Mouse (Mus musculus) lung, adult 10 weeks (tissue): ENCODE data around the gene Tor4a. TPM values are rescaled to one million over a fixed set of nuclear protein-coding genes. Genes with fewer than 3 reads are reported as not detected.

Experiments
- polyA plus RNA-seq: library from polyadenylated mRNA; stranded (reverse); fragments of 350-450 nt; fragmentation: Illumina TruSeq; extraction: RNeasy Lipid Tissue Mini Kit (QIAGEN cat#74804); gene quantifications from one replicate; pipeline ENCODE4 v1.2.3, GENCODE M21; 2014; ENCODE audit warnings: low read depth, low replicate concordance; ENCODE audit not compliant: insufficient read depth

Gene Tor4a
- polyA plus RNA-seq: 18.3 TPM

GRCm38 (mm10) chr2:25196172-25196954, at the start of gene Tor4a:
Gene Tor4a, minus strand, starts transcription at chr2:25196886.

DNA sequence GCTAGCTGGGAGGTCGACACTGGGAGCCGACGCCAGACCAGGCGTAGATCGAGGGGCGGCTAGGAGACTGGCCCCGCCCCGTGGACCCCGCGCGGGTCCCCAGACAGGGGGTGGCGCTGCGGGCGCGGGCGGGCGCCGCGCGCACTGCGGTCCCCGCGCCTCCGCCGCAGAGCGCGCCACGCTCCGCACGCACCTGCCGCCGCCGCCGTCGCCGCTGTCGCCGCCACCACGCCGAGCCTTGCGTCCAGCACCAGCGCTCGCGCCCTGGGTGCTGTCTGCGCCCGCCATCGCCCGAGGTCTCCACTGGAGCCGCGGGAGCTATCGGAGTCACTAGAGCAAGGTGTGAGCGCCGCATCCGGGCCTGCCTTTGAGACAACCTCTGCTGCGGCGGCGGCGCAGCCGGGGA, 45.4 kb upstream of the Tor4a start, which contains the start of the genes Rnf208 and Cysrt1:
Gene Rnf208, plus strand, starts transcription at position 155 of the 406 bp plus-strand sequence.
Gene Cysrt1, minus strand, starts transcription at position 352 of the 406 bp plus-strand sequence.

GRCm38 (mm10) chr2:25236614-25237013, 39.9 kb upstream of the Tor4a start, which contains the start of gene Rnf224:
Gene Rnf224, minus strand, starts transcription at chr2:25236787.

DNA sequence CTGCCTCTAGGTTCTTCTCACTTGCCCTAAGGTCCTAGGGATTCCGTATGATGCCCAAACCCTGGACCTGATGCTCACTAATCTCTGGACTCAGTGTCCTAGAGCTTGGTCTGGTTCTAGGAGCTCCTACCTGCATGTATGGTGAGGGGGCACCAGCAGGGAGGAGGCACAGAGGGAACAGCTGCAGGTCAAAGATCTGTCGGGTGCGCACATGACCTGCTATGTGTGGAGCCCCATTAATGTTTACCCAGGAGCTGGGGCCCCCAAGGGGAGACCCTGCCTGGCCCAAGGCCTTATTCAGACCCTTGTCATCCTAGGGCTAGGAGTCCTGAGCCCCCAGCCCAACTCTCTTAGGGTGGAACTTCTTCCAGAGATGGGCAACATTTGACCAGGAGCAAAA, 37.4 kb upstream of the Tor4a start, which contains the start of gene Slc34a3:
Gene Slc34a3, minus strand, starts transcription at position 315 of the 400 bp plus-strand sequence.

GRCm38 (mm10) chr2:25224492-25224765, 27.7 kb upstream of the Tor4a start, which contains the start of gene Tubb4b:
Gene Tubb4b, minus strand, starts transcription at chr2:25224702.

GRCm38 (mm10) chr2:25218445-25218844, 21.8 kb upstream of the Tor4a start, which contains the start of gene Fam166a:
Gene Fam166a, plus strand, starts transcription at chr2:25218745.

DNA sequence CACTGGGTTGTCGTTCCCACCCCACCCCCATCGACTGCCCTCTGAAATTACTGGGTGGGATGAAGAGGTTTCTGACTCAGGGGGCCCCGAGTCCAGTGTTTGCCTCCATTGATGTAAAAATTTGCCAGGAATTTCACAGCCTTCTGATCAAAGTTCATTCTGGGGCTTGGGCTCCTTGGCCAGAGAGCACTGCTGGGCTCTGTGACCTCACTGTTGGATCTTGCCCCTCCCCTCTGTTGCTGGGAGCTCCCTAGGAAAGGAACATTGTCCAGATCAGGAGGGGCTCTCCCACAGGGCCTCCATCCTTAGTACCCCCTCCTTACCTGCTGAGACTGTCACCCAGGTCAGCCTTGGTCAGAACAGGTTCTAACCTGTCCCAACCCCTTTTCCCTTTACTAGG, 17.8 kb upstream of the Tor4a start, which contains the start of gene Stpg3:
Gene Stpg3, minus strand, starts transcription at position 194 of the 400 bp plus-strand sequence.

GRCm38 (mm10) chr2:25211121-25211670, 14.5 kb upstream of the Tor4a start, which contains the start of gene Nelfb:
Gene Nelfb, minus strand, starts transcription at chr2:25211489.

GRCm38 (mm10) chr2:25180478-25180903, 16.2 kb downstream of the Tor4a start, which contains the start of gene Nrarp:
Gene Nrarp, plus strand, starts transcription at chr2:25180758.

Other genes starting within 250 kb of the Tor4a start
- gene Zmynd19, start 247.1 kb downstream of the Tor4a start, polyA plus RNA-seq: 11.7 TPM
- 12.6 TPM for gene Dph7, start 234.5 kb downstream of the Tor4a start, polyA plus RNA-seq
- gene Mrpl41, start 221.8 kb downstream of the Tor4a start, polyA plus RNA-seq: 58.2 TPM
- gene Pnpla7, start 220.9 kb downstream of the Tor4a start, polyA plus RNA-seq: 13.0 TPM
- 29.3 TPM for gene Nsmf, start 142.5 kb downstream of the Tor4a start, polyA plus RNA-seq
- 2.4 TPM for gene Entpd8, start 116.6 kb downstream of the Tor4a start, polyA plus RNA-seq
- 1.9 TPM for gene Noxa1, start 101.7 kb downstream of the Tor4a start, polyA plus RNA-seq
- gene Nrarp, start 16.1 kb downstream of the Tor4a start, polyA plus RNA-seq: 28.7 TPM
- gene Nelfb, start 14.6 kb upstream of the Tor4a start, polyA plus RNA-seq: 41.8 TPM
- not detected for gene Stpg3, start 17.8 kb upstream of the Tor4a start, polyA plus RNA-seq
- gene Fam166a, start 21.9 kb upstream of the Tor4a start, polyA plus RNA-seq: not detected
- 379 TPM for gene Tubb4b, start 27.8 kb upstream of the Tor4a start, polyA plus RNA-seq
- gene Slc34a3, start 37.5 kb upstream of the Tor4a start, polyA plus RNA-seq: not detected
- gene Rnf224, start 39.9 kb upstream of the Tor4a start, polyA plus RNA-seq: not detected
- gene Rnf208, start 45.4 kb upstream of the Tor4a start, polyA plus RNA-seq: 2.1 TPM
- 0.30 TPM for gene Cysrt1, start 45.6 kb upstream of the Tor4a start, polyA plus RNA-seq
- gene AL732309.1, start 50.0 kb upstream of the Tor4a start, polyA plus RNA-seq: 6.2 TPM
- gene Tmem203, start 58.6 kb upstream of the Tor4a start, polyA plus RNA-seq: 15.5 TPM
- 6.2 TPM for gene Tprn, start 65.7 kb upstream of the Tor4a start, polyA plus RNA-seq
- 68.9 TPM for gene Ssna1, start 75.6 kb upstream of the Tor4a start, polyA plus RNA-seq
- gene Anapc2, start 75.6 kb upstream of the Tor4a start, polyA plus RNA-seq: 38.0 TPM
- not detected for gene Tmem210, start 91.3 kb upstream of the Tor4a start, polyA plus RNA-seq
- 22.2 TPM for gene Lrrc26, start 93.0 kb upstream of the Tor4a start, polyA plus RNA-seq
- not detected for gene Grin1, start 122.3 kb upstream of the Tor4a start, polyA plus RNA-seq
- gene Man1b1, start 135.5 kb upstream of the Tor4a start, polyA plus RNA-seq: 31.9 TPM
- gene Dpp7, start 159.5 kb upstream of the Tor4a start, polyA plus RNA-seq: 18.5 TPM
- 51.2 TPM for gene Uap1l1, start 168.8 kb upstream of the Tor4a start, polyA plus RNA-seq
- 1.0 TPM for gene Sapcd2, start 175.4 kb upstream of the Tor4a start, polyA plus RNA-seq
- 7.6 TPM for gene Entpd2, start 199.0 kb upstream of the Tor4a start, polyA plus RNA-seq
- gene Npdc1, start 202.5 kb upstream of the Tor4a start, polyA plus RNA-seq: 69.7 TPM
- 1.7 TPM for gene Fut7, start 226.4 kb upstream of the Tor4a start, polyA plus RNA-seq
- gene Abca2, start 231.8 kb upstream of the Tor4a start, polyA plus RNA-seq: 9.0 TPM